Mouse (Mus musculus): ENCODE data around the gene Ldhb.
"Not testable (repeated sequence)": the region's sequence is repeated elsewhere in the genome, so short reads cannot be mapped to it uniquely, and the experiment has no call there.

Gene Ldhb

DNA sequence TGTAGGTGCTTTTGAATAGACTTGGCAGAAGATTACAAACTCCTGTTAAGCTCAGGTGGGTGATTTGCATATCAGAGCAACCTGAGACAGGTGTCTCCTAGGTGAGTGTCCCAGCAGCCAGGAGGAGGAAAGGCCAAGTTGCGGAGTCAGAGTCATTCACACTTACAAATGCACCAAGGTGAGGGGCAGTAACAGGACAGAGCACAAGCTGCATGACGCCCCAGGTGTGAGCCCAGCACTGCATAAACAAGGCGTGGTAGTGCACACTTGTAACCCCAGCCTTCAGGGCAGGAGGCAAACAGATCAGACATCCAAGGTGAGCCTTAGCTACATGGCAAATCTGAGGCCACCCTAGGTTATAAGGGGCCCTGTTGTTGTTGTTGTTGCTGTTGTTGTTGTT lies 5.1 kb upstream of the Ldhb start:
- DNase-seq (ENCODE audit: low read depth, low spot score), result no peak

GRCm38 (mm10) chr6:142511516-142512135 lies 3.9 kb upstream of the Ldhb start:
- DNase-seq (ENCODE audit: low read depth, low spot score), result no peak

GRCm38 (mm10) chr6:142508663-142509062 lies 906 bp upstream of the Ldhb start:
- DNase-seq (ENCODE audit: low read depth, low spot score), result no peak

DNA sequence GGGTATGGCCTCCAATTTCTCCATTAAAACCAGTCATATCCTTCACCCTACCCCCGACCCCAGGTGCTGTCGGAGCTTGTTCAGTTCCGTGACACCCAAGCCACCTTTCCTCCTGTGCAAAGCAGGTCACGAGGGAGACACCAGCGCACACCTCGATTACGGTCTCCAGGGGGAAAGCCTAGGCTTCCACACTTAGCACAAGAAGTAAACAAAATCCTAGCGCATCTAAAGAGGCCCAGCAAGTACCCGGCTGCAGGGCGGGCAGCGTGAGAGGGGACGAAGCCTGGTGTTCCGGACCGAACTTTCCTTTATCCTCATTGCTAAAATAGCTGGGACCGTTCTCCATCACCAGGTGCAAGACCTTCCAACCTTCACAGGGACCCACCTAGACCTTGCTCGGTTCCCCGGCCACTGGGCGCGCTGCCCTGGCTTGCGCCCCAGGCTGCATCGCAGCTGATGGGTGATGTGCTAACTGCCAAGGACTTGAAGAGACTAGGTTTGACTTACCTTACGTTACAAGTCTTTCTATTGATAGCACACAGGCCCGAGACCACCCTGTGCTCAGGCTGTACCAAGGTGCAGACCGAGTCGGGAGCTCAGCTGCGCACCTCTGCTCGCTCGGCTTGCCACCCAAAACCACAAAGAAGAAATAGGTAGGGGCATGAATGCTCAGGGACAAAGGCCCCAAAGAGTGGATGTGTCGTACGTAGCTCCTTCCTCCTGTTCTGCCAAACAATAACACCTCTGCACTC lies 548 bp downstream of the Ldhb start:
- no peak for DNase-seq (ENCODE audit: low read depth, low spot score)

GRCm38 (mm10) chr6:142506338-142507032 lies 1.3 kb downstream of the Ldhb start:
- DNase-seq (ENCODE audit: low read depth, low spot score), result no peak

DNA sequence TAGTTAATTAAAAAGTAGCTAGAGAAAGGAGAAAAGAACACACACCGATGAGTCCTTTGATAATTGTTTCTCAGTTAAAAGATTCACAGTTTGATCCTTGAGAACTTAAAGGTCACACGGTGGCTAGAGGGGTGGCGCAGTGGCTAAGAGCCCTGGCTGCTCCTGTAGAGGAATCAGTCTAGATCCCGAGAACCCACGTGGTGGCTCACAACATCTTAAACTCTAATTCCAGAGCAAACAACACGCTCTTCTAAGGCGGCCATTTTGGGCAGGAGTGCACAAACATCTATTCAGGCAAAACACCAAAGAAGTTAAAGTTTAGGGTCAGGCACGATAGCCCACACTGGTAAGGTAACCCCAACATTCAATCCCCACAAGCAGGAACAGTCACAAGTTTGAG lies 4.2 kb downstream of the Ldhb start:
- DNase-seq (ENCODE audit: low read depth, low spot score), result no peak

DNA sequence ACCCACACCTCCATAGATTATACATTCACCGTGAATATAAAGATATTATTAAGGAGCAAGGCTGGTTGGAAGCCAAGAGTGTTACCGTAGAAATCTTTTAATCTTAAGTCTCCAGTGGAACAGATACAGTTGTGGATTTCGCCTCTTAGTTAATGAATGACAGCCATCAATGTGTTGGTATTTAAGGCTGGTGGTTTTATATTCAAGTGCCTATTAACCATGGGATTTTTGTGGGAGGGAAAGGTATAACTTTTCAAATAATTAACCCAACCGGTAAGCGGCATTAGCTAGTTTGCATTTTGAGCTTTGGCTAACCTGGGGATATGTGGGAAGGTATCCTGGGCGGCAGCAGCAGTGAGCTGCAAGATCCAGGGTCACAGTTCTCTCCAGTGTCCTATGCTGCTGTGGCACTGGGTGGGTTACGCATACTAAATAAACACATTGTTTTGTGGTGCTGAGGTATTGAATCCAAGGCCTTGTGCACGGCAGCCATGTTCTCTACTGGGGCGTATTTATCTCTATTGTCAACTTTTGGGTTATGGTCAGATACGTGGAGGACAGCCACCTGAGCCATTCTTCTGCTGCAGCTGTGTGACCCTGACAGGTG lies 5.1 kb downstream of the Ldhb start:
- DNase-seq (ENCODE audit: low read depth, low spot score), result no peak

DNA sequence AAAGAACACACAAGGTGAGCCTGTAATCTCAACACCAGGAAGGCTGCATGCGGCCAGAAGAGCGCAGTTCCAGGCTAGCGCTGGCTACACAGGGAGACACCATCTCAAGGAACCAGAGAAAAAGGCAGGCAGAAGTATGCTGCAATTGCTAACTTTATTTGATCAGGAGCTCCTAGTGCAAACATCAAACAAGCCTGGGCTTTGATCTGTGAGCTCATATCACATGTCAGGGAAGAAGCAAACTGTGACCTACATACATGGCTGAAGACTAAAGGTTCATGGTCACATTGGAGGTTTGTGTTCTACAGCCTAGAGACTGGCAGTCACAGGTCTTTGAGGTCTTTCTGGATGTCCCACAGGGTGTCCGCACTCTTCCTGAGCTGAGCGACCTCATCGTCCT lies 17.6 kb downstream of the Ldhb start:
- not testable (repeated sequence) for DNase-seq (ENCODE audit: low read depth, low spot score)

- no peak for DNase-seq (ENCODE audit: low read depth, low spot score)
Observed at GRCm38 (mm10) chr6:142487638-142488037, 20.1 kb downstream of the Ldhb start.

DNA sequence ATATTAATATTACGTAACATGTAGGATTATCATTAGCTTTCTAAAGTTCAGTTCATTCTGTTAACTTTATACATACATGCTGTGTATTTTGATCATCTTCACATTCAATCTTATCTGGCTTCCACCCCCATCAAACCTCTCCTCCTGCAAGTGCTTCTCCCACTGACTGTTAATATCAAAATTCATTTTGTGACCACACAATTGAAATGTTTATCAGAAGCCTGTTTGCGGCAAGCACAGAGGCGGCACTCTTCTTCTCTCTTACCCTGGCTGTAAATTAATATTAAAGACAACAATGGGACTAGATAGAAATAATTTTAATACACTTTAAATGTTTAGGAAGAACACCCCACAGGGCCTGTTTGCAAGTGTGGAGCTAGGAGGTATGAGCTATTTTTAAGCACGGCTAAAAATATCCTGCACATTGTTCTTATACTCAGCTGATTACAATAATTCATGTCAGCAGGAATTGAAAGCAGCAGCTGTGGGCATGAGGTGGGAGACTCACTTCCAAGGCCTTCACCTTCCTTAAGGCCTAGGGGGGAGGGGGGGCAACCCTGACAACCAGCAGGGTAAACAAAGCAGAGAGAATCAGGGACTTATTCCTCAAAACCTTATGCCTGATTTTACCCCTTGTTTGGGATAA lies 22.2 kb downstream of the Ldhb start:
- no peak for DNase-seq (ENCODE audit: low read depth, low spot score)

- DNase-seq (ENCODE audit: low read depth, low spot score), result no peak
Observed at GRCm38 (mm10) chr6:142477239-142477638, 30.5 kb downstream of the Ldhb start.

- DNase-seq (ENCODE audit: low read depth, low spot score), result no peak
Observed at GRCm38 (mm10) chr6:142472801-142473203, 35.0 kb downstream of the Ldhb start, which contains the start of gene Gys2. Gene Gys2 (minus strand): TSS chr6:142473109.

DNA sequence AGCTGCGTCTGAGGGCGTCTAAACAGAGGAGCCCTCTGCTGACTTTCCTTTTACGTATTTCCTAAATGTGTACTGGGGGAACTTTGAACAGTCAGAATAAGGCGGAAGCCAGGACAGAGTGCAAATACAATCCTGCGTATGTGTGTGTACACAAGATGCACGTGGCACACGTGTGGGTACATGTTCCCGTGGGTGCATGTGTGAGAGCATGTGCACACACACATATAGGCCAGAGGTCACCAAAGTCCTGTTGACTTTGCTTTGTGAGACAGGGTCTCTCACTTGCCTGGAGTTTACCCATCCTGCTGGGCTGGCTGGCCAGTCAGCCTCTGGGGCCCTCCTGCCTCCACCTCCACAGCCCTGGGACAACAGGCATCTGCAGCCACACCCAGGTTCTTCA lies 36.6 kb downstream of the Ldhb start:
- no peak for DNase-seq (ENCODE audit: low read depth, low spot score)

- DNase-seq (ENCODE audit: low read depth, low spot score), result no peak
Observed at GRCm38 (mm10) chr6:142469602-142470001, 38.2 kb downstream of the Ldhb start.

DNA sequence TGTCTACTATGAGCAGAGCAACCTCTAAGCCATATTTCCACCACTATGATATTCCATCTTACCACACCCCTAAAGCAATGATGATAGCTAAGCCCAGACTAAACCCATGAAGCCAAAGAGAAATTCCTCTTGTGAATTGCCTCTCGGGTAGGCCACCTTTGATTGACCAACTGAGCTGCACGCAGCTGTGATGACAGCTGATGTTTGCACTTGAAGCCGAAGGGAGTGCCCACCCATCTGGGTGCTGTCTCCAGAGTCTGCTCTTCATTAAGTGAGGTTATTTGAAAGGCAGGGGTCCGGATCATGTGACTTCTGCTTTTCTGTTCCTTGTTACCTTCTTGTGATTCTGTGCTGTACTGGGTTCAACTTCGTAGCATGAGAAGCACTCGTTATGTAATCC lies 45.6 kb downstream of the Ldhb start:
- DNase-seq (ENCODE audit: low read depth, low spot score), result no peak

DNA sequence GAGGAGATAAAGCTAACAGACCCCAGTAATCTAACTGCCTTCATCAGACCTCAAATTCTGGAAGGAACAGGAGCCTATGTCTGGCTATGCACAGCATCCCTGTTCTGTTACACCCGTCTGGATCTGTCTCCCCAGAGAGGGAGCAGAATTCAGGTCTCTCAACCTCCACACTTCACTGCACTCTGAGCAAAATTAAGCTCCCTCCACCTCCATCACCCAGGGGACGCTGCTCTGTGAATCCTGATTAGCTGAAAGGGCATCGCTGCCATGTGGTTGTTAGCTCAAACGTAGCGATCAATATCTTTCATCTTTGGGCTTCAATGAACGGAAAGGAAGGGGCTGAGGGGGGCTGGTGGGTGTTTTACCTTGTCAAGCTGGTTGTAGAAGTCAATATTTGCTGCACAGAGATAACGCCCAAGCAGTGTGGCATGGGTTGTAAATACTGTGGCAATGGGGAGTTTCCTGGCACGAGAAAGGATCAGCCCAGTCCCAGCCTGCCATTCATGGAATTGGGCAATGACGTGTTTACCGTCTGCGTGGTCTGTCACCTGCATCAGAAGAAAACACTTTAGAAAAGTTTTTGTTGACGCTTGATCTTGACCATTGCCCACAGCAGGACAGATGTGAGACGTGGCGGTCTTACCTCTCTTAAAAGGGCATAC lies 48.6 kb downstream of the Ldhb start:
- no peak for DNase-seq (ENCODE audit: low read depth, low spot score)

GRCm38 (mm10) chr6:142458010-142458409 lies 49.7 kb downstream of the Ldhb start:
- DNase-seq (ENCODE audit: low read depth, low spot score), result no peak

- DNase-seq (ENCODE audit: low read depth, low spot score), result no peak
Observed at GRCm38 (mm10) chr6:142455314-142455996, 52.3 kb downstream of the Ldhb start.

DNA sequence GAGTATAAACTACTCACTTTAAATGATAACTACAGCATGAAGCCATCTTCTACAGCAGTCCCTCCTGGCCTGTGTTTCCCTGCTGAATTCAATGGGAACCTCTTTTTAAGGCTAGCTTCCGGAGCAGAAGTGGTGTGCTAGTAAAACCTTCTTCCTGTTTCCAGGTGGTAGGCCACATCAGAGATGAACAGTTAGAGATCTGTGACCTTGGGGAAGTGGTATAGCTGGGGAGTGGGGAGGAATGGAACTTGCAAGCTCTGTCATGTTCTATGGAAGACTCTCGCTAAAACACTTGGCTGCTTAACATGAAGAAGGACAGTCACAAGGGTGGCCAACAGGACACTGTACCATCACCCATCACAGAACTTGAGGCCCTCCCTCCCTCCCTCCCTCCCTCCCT lies 54.4 kb downstream of the Ldhb start:
- no peak for DNase-seq (ENCODE audit: low read depth, low spot score)

- DNase-seq (ENCODE audit: low read depth, low spot score), result no peak
Observed at GRCm38 (mm10) chr6:142451381-142451780, 56.4 kb downstream of the Ldhb start.
